Comparison of ENCODE assay signal across 20 mouse cellular contexts in the genomic region with DNA sequence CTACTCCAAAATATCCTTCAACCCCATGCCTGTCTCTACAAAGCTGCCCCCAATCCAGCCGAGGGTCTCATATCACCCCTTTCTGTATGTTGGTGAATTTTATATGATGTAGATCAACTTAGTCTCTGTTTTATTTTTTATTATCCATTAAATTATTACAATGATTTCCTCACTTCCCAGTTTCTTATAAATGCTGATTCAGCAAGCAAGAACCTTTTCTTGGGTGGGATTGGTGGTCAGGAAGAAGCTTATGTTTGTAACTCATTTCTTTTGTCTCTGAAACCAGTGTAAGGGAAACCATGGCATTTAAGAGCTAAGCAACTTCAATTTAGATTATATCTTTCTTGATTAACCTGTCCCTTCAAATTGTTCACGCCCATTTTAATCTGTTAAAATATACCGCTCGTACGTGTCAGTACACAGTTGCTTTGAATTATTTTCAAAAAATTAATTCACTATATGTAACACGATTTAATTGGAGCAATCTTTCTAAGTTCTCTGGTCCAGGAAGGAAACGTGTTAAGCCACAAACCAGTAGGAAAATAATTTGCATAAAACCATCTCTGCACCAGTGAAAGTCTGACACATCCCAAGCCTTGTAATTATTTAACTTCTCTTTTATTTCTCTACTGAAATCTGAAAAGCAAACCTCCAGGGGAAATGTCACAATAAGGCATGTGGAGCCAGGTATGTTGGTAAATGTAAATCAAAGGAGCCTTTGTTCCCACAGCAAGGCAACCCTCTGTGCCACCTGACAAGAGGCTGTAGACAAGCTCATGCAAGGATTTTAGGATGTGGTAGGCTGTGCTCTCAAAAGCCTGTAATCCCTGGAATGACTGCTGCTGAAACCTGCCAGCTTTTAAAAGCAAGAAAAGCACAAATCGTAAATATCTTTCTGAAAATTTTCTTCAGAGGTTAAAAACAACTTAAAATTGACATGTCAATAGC. TPM values are rescaled to one million over a fixed set of nuclear protein-coding genes. Genes with fewer than 3 reads are reported as not detected.
DNase-seq lines count a peak whose midpoint lies in the region; ATAC-seq and TF ChIP-seq lines count a peak whose summit lies in the region.
"Had no signal": no experiment of that assay in that cellular context is flagged by ENCODE, and none has a peak within 500 bp of the region (broad histone marks: within the 10 kb centered on the region; RNA-seq: fewer than 3 reads in every experiment).

No protein-coding gene starts in this region.

- no peak for TF ChIP-seq CTCF in forebrain, postnatal 0 days (IDR thresholded peaks at IDR 0.05; ENCODE audit: low read depth)

- no peaks in the 10 kb centered on the region for H3K27me3 ChIP-seq in forebrain, postnatal 0 days (ENCODE audit: insufficient read depth, low read length)
- no peaks in the 10 kb centered on the region for H3K27me3 ChIP-seq in forebrain, embryonic 14.5 days (replicated peaks; ENCODE audit: control insufficient read depth, insufficient read depth, low read length)
- no peaks in the 10 kb centered on the region for H3K27me3 ChIP-seq in midbrain, embryonic 14.5 days (ENCODE audit: control insufficient read depth, insufficient read depth, low read length)
- no peaks in the 10 kb centered on the region for H3K27me3 ChIP-seq in midbrain, embryonic 16.5 days (ENCODE audit: control insufficient read depth, insufficient read depth, low read depth, low read length)
- no peaks in the 10 kb centered on the region for H3K27me3 ChIP-seq in embryonic facial prominence, embryonic 14.5 days (replicated peaks; ENCODE audit: control insufficient read depth, insufficient read depth, low read length)
- H3K27me3 ChIP-seq: embryonic facial prominence, embryonic 13.5 days; limb, embryonic 15.5 days; liver, embryonic 15.5 days had no signal

- H3K4me3 ChIP-seq in forebrain, postnatal 0 days (ENCODE audit: low read depth, low read length) = no peak overlapping the region
- no peak overlapping the region for H3K4me3 ChIP-seq in forebrain, embryonic 14.5 days (ENCODE audit: low read depth, low read length)
- no peak overlapping the region for H3K4me3 ChIP-seq in midbrain, embryonic 14.5 days (replicated peaks; ENCODE audit: low read depth, low read length)
- no peak overlapping the region for H3K4me3 ChIP-seq in midbrain, embryonic 16.5 days (ENCODE audit: low read depth, low read length)
- no peak overlapping the region for H3K4me3 ChIP-seq in embryonic facial prominence, embryonic 14.5 days (ENCODE audit: low read depth, low read length)
- H3K4me3 ChIP-seq: embryonic facial prominence, embryonic 13.5 days; hindbrain, embryonic 10.5 days; limb, embryonic 15.5 days; liver, embryonic 15.5 days had no signal

- H3K9me3 ChIP-seq in forebrain, postnatal 0 days (ENCODE audit: low read length) = no peaks in the 10 kb centered on the region
- H3K9me3 ChIP-seq in forebrain, embryonic 14.5 days (replicated peaks; ENCODE audit: control insufficient read depth, low read length) = no peaks in the 10 kb centered on the region
- no peaks in the 10 kb centered on the region for H3K9me3 ChIP-seq in midbrain, embryonic 14.5 days (ENCODE audit: control insufficient read depth, low read length)
- H3K9me3 ChIP-seq in midbrain, embryonic 16.5 days (replicated peaks; ENCODE audit: control insufficient read depth, low read length, poor library complexity, severe bottlenecking) = no peaks in the 10 kb centered on the region
- peaks cover 5% of the 10 kb centered on the region; the same call in 1 of the 2 replicates for H3K9me3 ChIP-seq in embryonic facial prominence, embryonic 14.5 days (ENCODE audit: control insufficient read depth, low read length)
- H3K9me3 ChIP-seq: embryonic facial prominence, embryonic 13.5 days; hindbrain, embryonic 10.5 days; limb, embryonic 15.5 days; liver, embryonic 15.5 days had no signal

- no peak overlapping the region for H3K27ac ChIP-seq in forebrain, postnatal 0 days (ENCODE audit: low read depth, low read length)
- H3K27ac ChIP-seq in forebrain, embryonic 14.5 days (ENCODE audit: low read depth, low read length) = no peak overlapping the region
- H3K27ac ChIP-seq in midbrain, embryonic 14.5 days (replicated peaks; ENCODE audit: low read depth, low read length) = no peak overlapping the region
- no peak overlapping the region for H3K27ac ChIP-seq in midbrain, embryonic 16.5 days (ENCODE audit: low read length)
- H3K27ac ChIP-seq in embryonic facial prominence, embryonic 14.5 days (replicated peaks; ENCODE audit: low read depth, low read length) = no peak overlapping the region
- H3K27ac ChIP-seq: embryonic facial prominence, embryonic 13.5 days; hindbrain, embryonic 10.5 days; hindbrain, postnatal 0 days; limb, embryonic 15.5 days; liver, embryonic 15.5 days had no signal

- no peaks in the 10 kb centered on the region for H3K36me3 ChIP-seq in forebrain, postnatal 0 days (ENCODE audit: insufficient read depth)
- no peaks in the 10 kb centered on the region for H3K36me3 ChIP-seq in forebrain, embryonic 14.5 days (ENCODE audit: control insufficient read depth, insufficient read depth, low read length)
- H3K36me3 ChIP-seq in midbrain, embryonic 14.5 days (ENCODE audit: control insufficient read depth, insufficient read depth, low read length) = no peaks in the 10 kb centered on the region
- H3K36me3 ChIP-seq in midbrain, embryonic 16.5 days (ENCODE audit: control insufficient read depth, insufficient read depth, low read length) = no peaks in the 10 kb centered on the region
- no peaks in the 10 kb centered on the region for H3K36me3 ChIP-seq in embryonic facial prominence, embryonic 14.5 days (ENCODE audit: control insufficient read depth, insufficient read depth, low read length)
- H3K36me3 ChIP-seq: embryonic facial prominence, embryonic 13.5 days; hindbrain, embryonic 10.5 days; limb, embryonic 15.5 days; liver, embryonic 15.5 days had no signal

- H3K4me1 ChIP-seq in forebrain, postnatal 0 days (ENCODE audit: insufficient read depth) = no peaks in the 10 kb centered on the region
- H3K4me1 ChIP-seq in forebrain, embryonic 14.5 days (ENCODE audit: control insufficient read depth, insufficient read depth, low read length) = no peaks in the 10 kb centered on the region
- H3K4me1 ChIP-seq in midbrain, embryonic 14.5 days (ENCODE audit: control insufficient read depth, insufficient read depth, low read length) = no peaks in the 10 kb centered on the region
- H3K4me1 ChIP-seq in midbrain, embryonic 16.5 days (ENCODE audit: control insufficient read depth, insufficient read depth, low read length) = no peaks in the 10 kb centered on the region
- H3K4me1 ChIP-seq in embryonic facial prominence, embryonic 14.5 days (ENCODE audit: control insufficient read depth, insufficient read depth, low read length) = no peaks in the 10 kb centered on the region
- H3K4me1 ChIP-seq: hindbrain, embryonic 10.5 days; limb, embryonic 15.5 days; liver, embryonic 15.5 days had no signal

- no peak overlapping the region for H3K9ac ChIP-seq in forebrain, postnatal 0 days
- no peak overlapping the region for H3K9ac ChIP-seq in forebrain, embryonic 14.5 days (ENCODE audit: low read length)
- no peak overlapping the region for H3K9ac ChIP-seq in midbrain, embryonic 14.5 days (replicated peaks; ENCODE audit: low read length)
- H3K9ac ChIP-seq in midbrain, embryonic 16.5 days (ENCODE audit: low read depth, low read length) = no peak overlapping the region
- no peak overlapping the region for H3K9ac ChIP-seq in embryonic facial prominence, embryonic 14.5 days (ENCODE audit: low read depth, low read length)
- H3K9ac ChIP-seq: embryonic facial prominence, embryonic 13.5 days; limb, embryonic 15.5 days; liver, embryonic 15.5 days had no signal

- no peak overlapping the region for H3K4me2 ChIP-seq in forebrain, postnatal 0 days (ENCODE audit: low read depth)
- H3K4me2 ChIP-seq in forebrain, embryonic 14.5 days (ENCODE audit: low read length) = no peak overlapping the region
- H3K4me2 ChIP-seq in midbrain, embryonic 14.5 days (ENCODE audit: low read length) = no peak overlapping the region
- no peak overlapping the region for H3K4me2 ChIP-seq in midbrain, embryonic 16.5 days (ENCODE audit: low read length)
- no peak overlapping the region for H3K4me2 ChIP-seq in embryonic facial prominence, embryonic 14.5 days (ENCODE audit: low read depth, low read length)
- H3K4me2 ChIP-seq: embryonic facial prominence, embryonic 13.5 days; limb, embryonic 15.5 days; liver, embryonic 15.5 days had no signal

- DNase-seq in forebrain, postnatal 0 days = no peak
- no peak for DNase-seq in forebrain, embryonic 14.5 days (ENCODE audit: low spot score)
- DNase-seq in midbrain, embryonic 14.5 days = peak; percentile 8
- DNase-seq in embryonic facial prominence, embryonic 14.5 days (ENCODE audit: low spot score) = peak; percentile 80
- DNase-seq in right cerebral cortex, postnatal 4 days = no peak
- DNase-seq in layer of hippocampus, adult 18-20 months (ENCODE audit: low spot score in 2 of 2) = no peak
- DNase-seq: cerebellum, adult 8-10 months; gastrocnemius, postnatal 36 days; kidney, postnatal 14 days; right cerebral cortex, adult 18-20 months; thymus, postnatal 36 days had no signal

- 59% methylated on average over 8 of the region's 8 CpGs for WGBS in forebrain, postnatal 0 days
- 65% methylated on average over 8 of the region's 8 CpGs for WGBS in forebrain, embryonic 14.5 days
- 75% methylated on average over 8 of the region's 8 CpGs for WGBS in midbrain, embryonic 14.5 days
- WGBS in midbrain, embryonic 16.5 days = 72% methylated on average over 8 of the region's 8 CpGs
- WGBS in embryonic facial prominence, embryonic 14.5 days = 72% methylated on average over 8 of the region's 8 CpGs

- peak; percentile 65; the same call in 1 of the 2 replicates for ATAC-seq in forebrain, postnatal 0 days
- no peak for ATAC-seq in forebrain, embryonic 14.5 days
- no peak for ATAC-seq in midbrain, embryonic 14.5 days (ENCODE audit: low FRiP score, low TSS enrichment)
- ATAC-seq in midbrain, embryonic 16.5 days = no peak
- ATAC-seq in embryonic facial prominence, embryonic 14.5 days (ENCODE audit: low read depth) = peak; percentile 82; the same call in 1 of the 2 replicates
- ATAC-seq: hindbrain, postnatal 0 days; intestine, postnatal 0 days; lung, postnatal 0 days had no signal

RNA-seq across cellular contexts. Expression of a gene that starts 26.3 kb away (rescaled TPM):
- 11.8 and 15.6 TPM in 2 replicates for total RNA-seq in forebrain, postnatal 0 days (2014; rRNA removed)
- polyA plus RNA-seq in forebrain, postnatal 0 days (2015; fragmentation: Nextera tagmentation; extraction: Ambion mirVana) = 14.7 and 15.1 TPM in 2 replicates
- polyA plus RNA-seq in forebrain, embryonic 14.5 days (2014; fragmentation: Nextera tagmentation; extraction: Ambion mirVana) = 3.2 and 5.0 TPM in 2 replicates
- polyA plus RNA-seq in midbrain, embryonic 14.5 days (2014; fragmentation: Nextera tagmentation; extraction: Ambion mirVana) = 5.9 and 6.9 TPM in 2 replicates
- 10.1 and 13.8 TPM in 2 replicates for polyA plus RNA-seq in midbrain, embryonic 16.5 days (2015; fragmentation: Nextera tagmentation; extraction: Ambion mirVana)
- 1.6 and 1.9 TPM in 2 replicates for polyA plus RNA-seq in embryonic facial prominence, embryonic 14.5 days (2014; fragmentation: Nextera tagmentation; extraction: Ambion mirVana)
- 10 to 100 TPM; 90.2 to 91.4 TPM for total RNA-seq in layer of hippocampus, adult 18-20 months (2021)
- total RNA-seq: megakaryocyte progenitor cell, adult 5-6 weeks had no signal

Comparison
In these comparisons a context has a peak if more than half of its experiments do, and no peak if none do; other contexts are left out.
1. ATAC-seq: peak in forebrain, postnatal 0 days (single experiment) and embryonic facial prominence, embryonic 14.5 days (single experiment); none in forebrain, embryonic 14.5 days (single experiment), midbrain, embryonic 14.5 days (single experiment) and midbrain, embryonic 16.5 days (single experiment).
2. DNase-seq: peak in midbrain, embryonic 14.5 days (single experiment) and embryonic facial prominence, embryonic 14.5 days (single experiment); none in forebrain, postnatal 0 days (single experiment), forebrain, embryonic 14.5 days (single experiment), right cerebral cortex, postnatal 4 days (single experiment) and layer of hippocampus, adult 18-20 months (0 of 2).